Mouse (Mus musculus) cerebellum, adult (tissue): ENCODE data around the gene Chst11.
A peak's percentile ranks its signal among the peaks of the same experiment; 100 is the strongest.
"Not testable (repeated sequence)": the region's sequence is repeated elsewhere in the genome, so short reads cannot be mapped to it uniquely, and the experiment has no call there.

Experiments
- ATAC-seq: cut with Nextera tagmentation; 2 replicates; pipeline ENCODE4 v1.9.2; 2017; ENCODE audit warnings: mild to moderate bottlenecking, moderate library complexity, mixed read lengths; ENCODE audit not compliant: insufficient number of reproducible peaks, low FRiP score, low TSS enrichment

The Chst11 gene

DNA sequence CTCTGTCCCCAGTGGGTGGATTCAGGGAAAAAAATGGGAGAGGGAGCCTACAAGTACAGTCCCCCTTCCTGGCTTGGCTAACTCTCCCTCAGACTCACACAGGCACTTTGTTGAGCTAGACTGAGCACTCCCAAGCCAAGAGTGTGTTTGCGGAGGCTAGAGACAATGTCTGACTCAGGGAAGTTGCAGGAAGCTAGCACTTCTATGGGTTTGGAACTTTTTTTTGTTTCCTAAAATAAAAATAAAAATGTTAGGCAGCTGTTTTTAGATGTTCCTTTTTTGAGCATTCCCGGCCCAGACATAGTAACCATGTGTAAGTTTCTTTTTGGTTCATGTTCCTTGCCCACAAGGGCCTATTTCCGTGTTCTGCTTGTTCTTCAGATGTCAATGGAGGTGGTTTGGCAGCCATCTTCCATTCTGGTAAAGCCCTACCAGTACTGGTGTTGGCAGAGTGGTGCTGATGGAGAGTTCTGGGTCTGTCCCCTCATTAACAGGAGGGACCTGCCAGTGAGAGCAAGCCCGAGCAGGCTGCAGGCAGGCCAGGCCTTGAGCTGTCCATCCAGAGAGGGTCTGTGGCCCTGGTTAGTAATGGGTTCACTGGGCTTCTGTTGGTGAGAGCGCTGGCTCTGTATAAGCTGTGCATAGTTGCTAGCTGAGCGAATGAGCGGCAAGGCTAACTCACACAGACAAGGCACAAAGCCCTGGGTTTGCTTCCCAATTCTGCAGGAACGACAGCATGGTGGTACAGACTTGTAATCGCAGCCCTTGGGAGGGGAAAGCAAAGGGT is 116.3 kb downstream of the Chst11 start:
- ATAC-seq: no peak

GRCm38 (mm10) chr10:83102745-83103144 is 117.4 kb downstream of the Chst11 start:
- no peak for ATAC-seq

DNA sequence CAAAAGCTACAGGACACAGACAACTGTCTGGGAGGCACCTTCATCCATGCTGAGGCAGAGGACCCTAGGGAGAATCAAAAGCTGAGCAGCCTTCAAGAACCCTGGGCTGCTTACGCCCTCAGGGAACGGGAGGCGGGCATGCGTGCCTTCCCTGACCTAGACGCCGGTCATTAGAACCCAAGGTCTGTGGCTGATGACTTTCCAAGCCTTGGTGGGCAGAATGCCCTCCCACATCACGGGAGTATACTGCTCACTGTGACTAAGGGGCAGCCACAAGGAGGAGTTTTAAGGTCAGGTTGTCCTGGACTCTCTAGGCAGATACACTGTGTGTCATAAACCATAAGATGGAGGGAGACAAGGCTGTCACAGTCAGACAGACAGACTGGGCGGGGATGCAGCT is 118.9 kb downstream of the Chst11 start:
- ATAC-seq: no peak

DNA sequence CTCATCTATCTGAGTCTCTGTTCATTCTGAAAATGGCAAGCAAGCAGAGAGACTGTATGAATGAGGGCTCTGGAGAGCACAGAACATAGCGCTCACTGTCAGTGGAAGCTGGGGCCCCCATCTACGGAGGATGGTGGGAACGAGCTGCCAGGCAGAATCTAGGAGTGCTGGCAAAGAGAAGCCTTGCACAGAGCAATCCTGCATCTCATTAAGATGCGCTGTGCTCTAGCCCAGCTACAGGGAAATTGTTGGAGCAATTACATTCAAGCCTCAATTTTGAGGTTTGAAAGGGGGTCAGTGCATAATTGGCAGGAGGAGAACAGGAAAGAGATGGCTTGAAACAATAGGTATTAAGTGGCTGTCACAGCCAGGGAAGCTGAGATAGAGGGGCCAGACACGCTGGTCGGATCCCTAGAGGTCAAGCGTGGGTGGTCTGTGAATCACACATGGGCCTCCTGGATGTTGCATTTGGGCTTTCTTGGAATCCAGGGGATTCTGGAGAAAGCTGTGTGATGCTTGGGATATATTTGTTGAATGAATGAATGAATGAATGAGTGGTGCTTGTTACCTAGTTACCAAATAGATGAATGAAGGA is 121.0 kb downstream of the Chst11 start:
- no peak for ATAC-seq

GRCm38 (mm10) chr10:83107385-83107784 is 122.1 kb downstream of the Chst11 start:
- ATAC-seq: no peak

GRCm38 (mm10) chr10:83107921-83108738 is 122.8 kb downstream of the Chst11 start:
- ATAC-seq: no peak

- no peak for ATAC-seq
Measured at GRCm38 (mm10) chr10:83108946-83109345, 123.6 kb downstream of the Chst11 start.

DNA sequence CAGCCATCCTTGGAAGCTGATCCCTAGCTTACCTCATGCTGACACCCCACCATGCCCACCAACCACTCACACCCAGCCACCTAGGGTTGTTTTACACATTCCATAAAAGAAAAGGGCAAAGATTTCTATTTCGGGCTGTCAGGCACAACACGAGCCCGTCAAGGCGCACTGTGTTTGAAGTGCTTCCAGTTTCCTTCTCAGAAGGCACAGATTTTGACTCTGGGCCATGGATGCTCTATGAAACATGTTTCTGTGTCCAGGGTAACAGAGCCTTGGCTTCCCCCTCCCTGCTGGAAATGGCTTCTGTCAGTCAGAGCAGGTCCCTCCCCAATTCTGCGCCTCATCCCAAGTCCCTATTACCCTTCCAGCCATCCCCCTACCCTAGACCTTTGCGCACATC is 125.7 kb downstream of the Chst11 start:
- no peak for ATAC-seq

- no peak for ATAC-seq
Measured at GRCm38 (mm10) chr10:83112345-83112744, 127.0 kb downstream of the Chst11 start.

GRCm38 (mm10) chr10:83114564-83114963 is 129.3 kb downstream of the Chst11 start:
- no peak for ATAC-seq

GRCm38 (mm10) chr10:83116889-83117288 is 131.6 kb downstream of the Chst11 start:
- no peak for ATAC-seq

GRCm38 (mm10) chr10:83117851-83118250 is 132.6 kb downstream of the Chst11 start:
- ATAC-seq: no peak

GRCm38 (mm10) chr10:83118613-83119012 is 133.3 kb downstream of the Chst11 start:
- no peak for ATAC-seq

DNA sequence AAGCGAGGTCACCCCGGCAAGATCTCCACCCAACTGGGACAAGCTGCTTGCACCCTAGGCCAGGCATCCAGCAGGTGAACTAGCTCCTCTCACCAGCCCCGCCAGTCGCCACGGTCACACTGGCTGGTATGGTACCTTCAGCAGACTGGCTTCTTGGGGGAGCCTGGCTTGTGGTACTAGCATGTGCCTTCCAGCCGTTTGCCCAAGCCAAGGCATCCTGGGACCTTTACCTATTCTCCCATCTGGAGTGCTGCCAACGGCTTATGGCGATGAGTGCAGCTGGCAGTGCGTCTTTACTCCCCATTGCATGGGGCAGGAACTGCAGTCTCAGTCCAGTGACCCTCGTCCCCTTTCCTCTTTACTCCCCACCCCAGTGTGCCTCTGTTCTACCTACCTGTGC is 133.7 kb downstream of the Chst11 start:
- ATAC-seq: no peak

- ATAC-seq: not testable (repeated sequence)
Measured at GRCm38 (mm10) chr10:83119461-83119860, 134.2 kb downstream of the Chst11 start.

GRCm38 (mm10) chr10:83119909-83120308 is 134.6 kb downstream of the Chst11 start:
- no peak for ATAC-seq

DNA sequence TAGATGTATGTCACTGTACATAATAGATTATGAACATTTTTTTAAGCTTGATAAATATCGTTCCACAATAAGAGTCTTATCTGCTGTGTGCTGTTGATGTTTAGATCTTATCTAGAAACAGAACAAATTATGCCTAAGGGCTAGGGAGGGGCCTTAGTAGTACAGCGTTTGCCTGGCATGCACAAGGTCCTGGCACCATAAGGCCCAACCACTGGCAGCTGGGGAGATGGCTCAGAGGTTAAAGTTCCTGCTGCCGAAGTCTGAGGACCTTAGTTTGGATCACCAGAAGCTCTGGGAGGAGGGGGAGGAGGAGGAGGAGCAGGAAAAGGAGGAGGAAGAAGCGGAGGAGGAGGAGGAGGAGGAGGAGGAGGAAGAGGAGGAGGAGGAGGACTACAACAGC is 135.6 kb downstream of the Chst11 start:
- no peak for ATAC-seq

GRCm38 (mm10) chr10:83124560-83124959 is 139.3 kb downstream of the Chst11 start:
- no peak for ATAC-seq

GRCm38 (mm10) chr10:83126447-83126846 is 141.1 kb downstream of the Chst11 start:
- ATAC-seq: peak; percentile 92

DNA sequence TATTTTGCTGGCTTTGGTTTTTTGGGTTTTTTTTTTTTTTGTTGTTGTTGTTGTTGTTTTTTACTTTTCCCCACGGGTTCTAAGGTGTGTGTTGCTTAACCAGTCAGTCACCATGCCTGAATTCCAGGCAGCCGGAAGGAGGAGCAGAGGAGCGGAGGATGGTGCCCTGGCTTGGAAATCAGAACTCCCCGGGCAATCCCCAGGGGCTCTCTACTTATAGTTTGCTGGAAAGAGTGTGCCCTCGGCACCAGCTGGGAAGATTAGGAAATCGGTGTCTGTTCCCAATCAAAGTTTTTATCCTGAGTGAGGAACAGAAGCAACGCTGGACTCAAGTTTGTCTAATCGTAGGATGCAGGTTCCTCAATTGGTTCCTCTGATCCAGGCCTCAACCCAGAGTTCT is 143.1 kb downstream of the Chst11 start:
- no peak for ATAC-seq

DNA sequence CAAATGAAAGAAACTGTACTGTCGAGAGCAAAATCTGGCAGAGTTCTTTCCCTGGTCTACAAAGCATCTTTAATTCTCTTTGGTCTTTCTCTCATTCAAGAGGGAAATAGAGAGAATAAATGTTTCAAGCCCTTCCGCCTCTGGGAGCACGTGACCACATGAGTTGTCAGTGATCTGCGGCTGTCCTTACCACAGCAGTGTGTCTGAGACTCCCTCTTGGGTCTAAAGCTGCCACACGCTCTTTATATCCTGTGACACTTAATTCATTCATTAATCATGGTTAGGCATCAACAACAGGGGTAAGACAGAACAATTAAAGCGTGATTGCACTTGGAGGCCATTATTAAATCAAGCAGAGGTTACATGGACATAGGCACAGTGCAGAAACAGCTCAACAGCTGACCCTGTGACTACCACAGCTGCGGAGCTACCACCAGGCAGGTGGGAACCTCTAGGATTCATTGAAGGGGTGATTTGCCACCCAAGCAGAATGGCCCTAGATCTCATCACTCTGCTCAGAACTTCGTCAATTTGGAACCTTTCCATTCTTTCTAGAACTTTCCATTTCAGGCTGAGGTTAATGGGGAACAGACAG is 144.4 kb downstream of the Chst11 start:
- ATAC-seq: no peak
